Mouse (Mus musculus): ENCODE results near the gene Olfr1298.

The Olfr1298 gene

DNA sequence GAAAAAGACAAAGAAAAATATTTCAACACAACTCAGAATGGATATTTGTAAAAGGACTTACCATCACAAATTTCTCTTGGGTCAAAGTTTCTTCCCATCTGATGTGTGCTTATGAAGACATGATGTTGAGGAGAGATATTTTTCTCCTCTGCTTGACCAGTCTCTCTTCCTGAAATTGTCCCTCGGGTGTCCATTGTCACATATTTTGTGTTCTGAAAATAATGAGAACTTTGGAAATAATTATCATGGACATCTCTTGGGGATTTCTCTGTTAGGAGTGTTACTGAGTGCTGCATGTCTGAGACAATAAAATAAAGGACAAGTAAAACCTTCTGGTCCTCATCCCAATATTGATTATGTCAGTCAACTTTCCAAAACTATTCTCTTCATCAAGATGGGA lies at the start of gene Olfr1298:
Olfr1298 (minus strand) TSS at position 101 of the 400 bp plus-strand sequence.
- DNase-seq (ENCODE audit: low read depth, low spot score), result no peak

GRCm38 (mm10) chr2:111661119-111661518 lies 12.1 kb upstream of the Olfr1298 start, which contains the start of gene Olfr1299:
Olfr1299 (plus strand) TSS chr2:111661419.
- no peak for DNase-seq (ENCODE audit: low read depth, low spot score)

DNA sequence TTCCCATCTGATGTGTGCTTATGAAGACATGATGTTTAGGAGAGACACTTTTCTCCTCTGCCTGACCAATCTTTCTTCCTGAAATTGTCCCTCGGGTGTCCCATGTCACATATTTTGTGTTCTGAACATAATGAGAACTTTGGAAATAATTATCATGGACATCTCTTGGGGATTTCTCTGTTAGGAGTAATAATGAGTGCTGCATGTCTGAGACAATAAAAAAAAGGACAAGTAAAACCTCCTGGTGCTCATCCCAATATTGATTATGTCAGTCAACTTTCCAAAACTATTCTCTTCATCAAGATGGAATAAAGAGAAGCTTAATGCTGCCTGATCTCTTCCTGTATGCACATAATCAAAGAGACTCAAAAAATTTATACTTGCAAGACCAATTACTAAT lies 22.6 kb downstream of the Olfr1298 start, which contains the start of gene Olfr1297:
Olfr1297 (minus strand) TSS at position 101 of the 400 bp plus-strand sequence.
- no peak for DNase-seq (ENCODE audit: low read depth, low spot score)
